Mouse (Mus musculus) liver, adult 2 months (tissue): ENCODE results near the gene Clmp. TPM values are rescaled to one million over a fixed set of nuclear protein-coding genes. Genes with fewer than 3 reads are reported as not detected.

ENCODE experiments used
- DNase-seq: peaks from one replicate; pipeline ENCODE4 v3.0.0-alpha.2; 2011; ENCODE audit warnings: low read depth, low spot score; ENCODE audit errors: extremely low read depth
- H3K27ac ChIP-seq: fragments of 200-500 bp; replicated peaks from 2 replicates; pipeline ENCODE4 v1.5.1; 2012; ENCODE audit warnings: low read depth, mild to moderate bottlenecking, control low read depth, inconsistent platforms, low read length; ENCODE audit not compliant: insufficient read depth
- H3K27me3 ChIP-seq: fragments of 200-500 bp; 2 replicates; pipeline ENCODE4 v1.6.1; 2012; ENCODE audit warnings: mild to moderate bottlenecking, moderate library complexity, low read length, inconsistent platforms; ENCODE audit not compliant: control insufficient read depth, insufficient read depth
- H3K36me3 ChIP-seq: fragments of 200-500 bp; 2 replicates; pipeline ENCODE4 v1.6.1; 2012; ENCODE audit warnings: low read length, inconsistent platforms; ENCODE audit not compliant: control insufficient read depth, insufficient read depth
- H3K4me1 ChIP-seq: fragments of 200-500 bp; 2 replicates; pipeline ENCODE4 v1.6.1; 2011; ENCODE audit warnings: low read length; ENCODE audit not compliant: control insufficient read depth, insufficient read depth
- H3K4me3 ChIP-seq: fragments of 200-500 bp; 2 replicates; pipeline ENCODE4 v1.5.1; 2011; ENCODE audit warnings: low read depth, mild to moderate bottlenecking, control low read depth, low read length, moderate library complexity; ENCODE audit not compliant: insufficient read depth
- H3K79me2 ChIP-seq: fragments of 200-500 bp; 2 replicates; pipeline ENCODE4 v1.6.1; 2012; ENCODE audit warnings: inconsistent platforms, mild to moderate bottlenecking, low read length, moderate library complexity; ENCODE audit not compliant: control insufficient read depth, insufficient read depth
- H3K9ac ChIP-seq: fragments of 200-500 bp; 2 replicates; pipeline ENCODE4 v1.6.1; 2012; ENCODE audit warnings: low read depth, mild to moderate bottlenecking, control low read depth, inconsistent platforms, low read length
- CTCF ChIP-seq: fragments of 200-500 bp; IDR thresholded peaks from 2 replicates; pipeline ENCODE4 v1.5.1; 2011; ENCODE audit warnings: low read depth, low read length, control low read depth
- POLR2A ChIP-seq: fragments of 200-500 bp; IDR thresholded peaks from 2 replicates; pipeline ENCODE4 v1.6.1; 2011; ENCODE audit warnings: low read length, control low read depth; ENCODE audit not compliant: insufficient read depth; ENCODE audit errors: extremely low read depth
- WGBS: fragments of 180-500 bp; shearing (Covaris S2); methylation state at CpG from one replicate; pipeline ENCODE4 v1.1.7; 2018; 5-methylcytosine and 5-hydroxymethylcytosine counted together
- polyA plus RNA-seq: library from polyadenylated mRNA; depleted of rRNA; stranded (reverse); fragments of >200 nt; gene quantifications from 2 replicates; pipeline ENCODE4 v1.2.3, GENCODE M21; 2012
- total RNA-seq: library from RNA; depleted of rRNA; stranded (reverse); fragments of >200 nt; gene quantifications from 2 replicates; pipeline ENCODE4 v1.2.3, GENCODE M21; 2014

Clmp gene
- total and polyA plus RNA-seq, 2 experiments: 0.46 to 1.3 TPM

DNA sequence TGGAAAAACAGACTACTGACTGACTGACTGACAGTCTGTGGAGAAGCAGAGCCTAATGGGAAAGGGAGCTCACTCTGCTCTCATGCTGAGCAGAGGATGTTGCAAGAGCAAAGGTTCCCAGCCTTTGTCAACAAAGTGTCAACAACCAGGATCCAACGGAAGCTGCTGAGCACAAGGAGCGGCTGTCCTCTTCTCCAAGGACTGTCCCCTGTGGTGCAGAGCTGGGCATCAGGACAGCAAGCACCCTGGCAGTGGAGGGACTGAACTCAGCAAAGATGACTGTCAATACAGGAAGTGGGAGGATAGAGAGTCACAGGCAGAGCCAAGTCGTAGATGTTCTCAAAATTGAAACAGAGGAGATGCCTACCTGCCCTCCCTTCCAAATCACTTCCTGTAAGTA, 58.5 kb downstream of the Clmp start:
- Histone ChIP-seq H3K79me2 (no peaks in the 10 kb centered on the region), H3K4me3 (no peak overlapping the region), H3K27me3 (no peaks in the 10 kb centered on the region), H3K4me1 (peaks cover 3% of the 10 kb centered on the region; the same call in 1 of the 2 replicates), H3K27ac (no peak overlapping the region), H3K9ac (no peak overlapping the region), H3K36me3 (no peaks in the 10 kb centered on the region)
- no peak for TF ChIP-seq CTCF
- no peak for TF ChIP-seq POLR2A
- peak; percentile 42 for DNase-seq
- 8% methylated on average over 3 of the region's 3 CpGs for WGBS

DNA sequence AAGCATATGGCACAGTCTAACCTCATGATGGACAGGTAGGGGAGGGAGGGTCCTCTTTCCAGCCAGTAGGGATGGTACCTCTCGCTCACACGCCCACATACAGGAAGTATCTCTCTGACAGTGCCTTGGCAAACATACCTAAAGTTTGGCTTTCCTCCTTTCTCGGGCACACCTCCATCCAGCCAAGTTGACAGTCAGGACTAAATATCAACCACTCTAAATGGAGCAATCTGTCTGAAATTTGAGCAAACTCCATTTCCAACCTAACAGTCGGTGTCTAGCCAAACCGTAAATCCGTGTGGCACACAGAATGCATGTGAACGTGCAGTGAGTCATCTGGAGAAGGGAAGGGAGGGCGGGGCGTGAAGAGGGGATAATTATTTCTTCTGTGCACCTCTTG, 61.0 kb downstream of the Clmp start:
- DNase-seq: no peak
- Histone ChIP-seq H3K4me1 (peaks cover 3% of the 10 kb centered on the region; the same call in 1 of the 2 replicates), H3K36me3 (no peaks in the 10 kb centered on the region), H3K4me3 (no peak overlapping the region), H3K79me2 (no peaks in the 10 kb centered on the region), H3K27ac (no peak overlapping the region), H3K27me3 (no peaks in the 10 kb centered on the region), H3K9ac (no peak overlapping the region)
- TF ChIP-seq POLR2A (no peak), CTCF (no peak)
- WGBS: 62% methylated on average over 9 of the region's 9 CpGs

DNA sequence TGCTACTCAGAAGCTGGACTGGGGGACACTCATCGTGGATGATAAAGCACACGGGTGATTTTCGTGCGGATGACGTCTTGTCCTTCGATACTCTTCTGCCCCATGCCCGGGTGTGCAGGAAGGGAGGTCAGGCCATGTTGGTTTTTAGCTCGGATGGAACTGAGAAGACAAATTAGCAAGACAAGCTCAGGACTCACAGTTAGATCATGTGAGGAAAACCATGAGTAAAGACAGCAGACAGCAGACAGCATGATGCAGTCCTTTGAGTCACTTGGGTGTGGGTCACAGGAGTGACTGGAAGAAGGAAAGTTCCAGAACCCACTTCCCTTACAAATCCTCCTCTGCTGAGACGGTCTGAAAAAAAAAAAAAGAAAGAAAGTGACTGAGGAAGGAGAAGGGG, 61.5 kb downstream of the Clmp start:
- Histone ChIP-seq H3K79me2 (no peaks in the 10 kb centered on the region), H3K4me3 (no peak overlapping the region), H3K27me3 (no peaks in the 10 kb centered on the region), H3K27ac (no peak overlapping the region), H3K9ac (no peak overlapping the region), H3K36me3 (no peaks in the 10 kb centered on the region), H3K4me1 (peaks cover 3% of the 10 kb centered on the region; the same call in 1 of the 2 replicates)
- DNase-seq: no peak
- TF ChIP-seq POLR2A (no peak), CTCF (no peak)
- WGBS: 75% methylated on average over 9 of the region's 9 CpGs

DNA sequence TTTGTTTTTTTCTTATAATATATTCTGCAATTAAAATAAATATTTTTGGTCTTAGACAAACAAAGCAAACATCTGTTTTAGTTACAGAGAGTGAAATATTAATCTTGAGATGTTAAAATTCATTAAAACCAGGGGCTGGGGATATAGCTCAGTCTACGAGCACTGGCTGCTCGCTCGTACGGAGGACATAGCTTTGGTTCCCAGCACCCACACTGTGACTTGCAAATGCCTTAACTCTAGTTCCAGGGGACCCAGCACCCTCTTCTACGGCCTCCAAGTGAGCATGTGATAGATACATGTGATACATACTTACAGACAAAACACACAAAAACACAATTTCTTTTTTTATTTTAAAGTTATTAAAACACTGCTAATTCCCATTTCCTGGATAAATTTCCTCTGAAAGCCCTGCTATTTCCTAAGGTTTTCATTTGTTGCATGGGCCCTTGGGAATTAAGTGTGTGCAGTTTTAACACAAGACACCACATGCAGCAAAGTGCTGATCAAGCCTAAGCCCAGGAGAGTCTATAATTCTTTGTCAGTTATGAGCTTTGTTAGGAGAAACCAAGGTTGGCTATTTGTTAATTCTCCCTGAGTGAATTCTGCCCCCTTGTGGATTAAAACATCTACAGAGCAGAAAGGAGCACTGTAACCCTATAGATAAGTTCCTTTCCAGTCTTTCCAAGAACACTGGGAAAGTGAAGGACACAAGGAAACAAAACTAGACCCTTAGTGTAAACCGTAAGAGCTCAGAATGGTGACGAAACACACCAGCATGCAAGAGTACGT, 64.3 kb downstream of the Clmp start:
- no peak overlapping the region for H3K27ac ChIP-seq
- H3K79me2 ChIP-seq: no peaks in the 10 kb centered on the region
- H3K9ac ChIP-seq: no peak overlapping the region
- WGBS: 73% methylated on average over 8 of the region's 8 CpGs
- no peaks in the 10 kb centered on the region for H3K4me1 ChIP-seq
- no peaks in the 10 kb centered on the region for H3K27me3 ChIP-seq
- no peak overlapping the region for H3K4me3 ChIP-seq
- DNase-seq: peak; percentile 64
- peak; percentile 23; the same call in 1 of the 2 replicates for TF ChIP-seq CTCF
- no peak for TF ChIP-seq POLR2A
- H3K36me3 ChIP-seq: no peaks in the 10 kb centered on the region

DNA sequence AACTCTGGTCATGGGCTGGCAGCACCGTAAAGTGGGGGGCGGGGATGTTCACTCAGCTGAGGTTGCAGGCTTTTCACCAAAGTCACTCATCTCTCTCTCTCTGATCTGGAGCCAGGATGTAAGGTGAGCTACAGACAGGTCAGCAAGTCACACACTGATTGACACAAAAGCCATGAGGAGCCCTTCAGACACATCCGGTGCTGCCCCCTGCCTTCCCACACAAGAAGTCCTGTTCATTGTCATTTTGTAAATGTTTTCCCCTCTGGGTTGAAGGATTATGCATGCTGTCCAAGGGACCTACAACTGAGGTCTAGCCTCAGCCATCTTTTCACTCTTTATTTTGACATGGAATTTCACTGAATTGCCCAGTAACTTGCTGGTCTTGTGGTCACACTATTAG, 66.0 kb downstream of the Clmp start:
- no peak for TF ChIP-seq CTCF
- TF ChIP-seq POLR2A: no peak
- no peak for DNase-seq
- no peaks in the 10 kb centered on the region for H3K4me1 ChIP-seq
- no peaks in the 10 kb centered on the region for H3K27me3 ChIP-seq
- H3K79me2 ChIP-seq: no peaks in the 10 kb centered on the region
- H3K9ac ChIP-seq: no peak overlapping the region
- H3K36me3 ChIP-seq: no peaks in the 10 kb centered on the region
- 66% methylated on average over 3 of the region's 3 CpGs for WGBS
- H3K27ac ChIP-seq: no peak overlapping the region
- H3K4me3 ChIP-seq: no peak overlapping the region

DNA sequence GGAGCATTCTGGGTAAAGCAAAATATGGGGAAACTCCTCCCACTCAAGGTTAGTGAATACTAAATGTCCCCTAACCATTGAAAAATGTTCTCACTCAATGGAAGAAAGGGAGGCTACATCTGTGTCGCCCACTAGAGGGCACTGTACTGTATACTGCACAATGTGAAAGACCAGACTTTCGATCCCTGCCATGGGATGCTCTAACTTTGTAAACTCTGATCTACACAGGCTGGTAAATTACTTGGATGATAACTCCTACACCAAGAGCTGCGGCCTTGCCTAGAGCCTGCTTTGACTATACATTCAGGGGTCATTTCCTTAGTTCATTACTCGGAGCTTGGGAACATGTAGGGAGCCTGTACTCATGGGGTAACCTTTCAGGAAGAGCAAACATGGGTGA, 70.6 kb downstream of the Clmp start:
- Histone ChIP-seq H3K4me3 (no peak overlapping the region), H3K36me3 (no peaks in the 10 kb centered on the region), H3K27me3 (no peaks in the 10 kb centered on the region), H3K27ac (no peak overlapping the region), H3K79me2 (no peaks in the 10 kb centered on the region), H3K4me1 (no peaks in the 10 kb centered on the region), H3K9ac (no peak overlapping the region)
- TF ChIP-seq CTCF: peak; percentile 55; the same call in 1 of the 2 replicates
- TF ChIP-seq POLR2A: no peak
- WGBS: 15% methylated on average over 4 of the region's 4 CpGs
- DNase-seq: peak; percentile 56
